Mouse (Mus musculus) cerebellum, adult 2 months (tissue): ENCODE data around the gene Iqcd.

Experiments
- CTCF ChIP-seq: fragments of 200-500 bp; IDR thresholded peaks from 2 replicates; pipeline ENCODE4 v1.5.1; 2011; ENCODE audit warnings: low read depth, mild to moderate bottlenecking, control low read depth, low read length, moderate library complexity, borderline replicate concordance; ENCODE audit not compliant: insufficient read depth
- POLR2A ChIP-seq: fragments of 200-500 bp; IDR thresholded peaks from 2 replicates; pipeline ENCODE4 v1.6.1; 2011; ENCODE audit warnings: low read length, control low read depth, borderline replicate concordance; ENCODE audit not compliant: insufficient read depth

DNA sequence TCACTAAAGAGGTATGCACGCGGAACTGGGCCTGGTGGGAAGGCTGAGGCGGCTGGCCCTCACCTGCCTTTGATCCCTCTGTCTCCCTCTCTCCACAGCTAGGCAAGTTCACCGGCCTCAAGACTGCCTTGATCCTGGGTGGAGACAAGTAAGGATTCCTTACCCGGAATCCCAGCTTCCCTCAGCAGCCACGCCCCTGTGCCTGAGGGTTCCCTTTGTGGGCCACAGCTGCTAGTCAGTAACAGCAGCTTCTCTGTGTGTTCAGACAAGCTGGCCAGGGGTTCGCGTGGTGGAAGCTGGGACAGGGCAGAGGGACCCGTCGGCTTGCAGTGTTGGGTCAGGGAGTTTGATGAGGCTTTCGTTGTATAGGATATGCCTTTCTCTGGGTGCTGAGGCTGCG lies 30.0 kb downstream of the Iqcd start:
- TF ChIP-seq POLR2A (no peak), CTCF (no peak)
